Mouse (Mus musculus): ENCODE results near the gene 1700017N19Rik.

Gene 1700017N19Rik

GRCm38 (mm10) chr10:100661970-100662590 is 71.8 kb downstream of the 1700017N19Rik start:
- no peak for DNase-seq (ENCODE audit: low read depth, low spot score)
